Mouse (Mus musculus) forebrain, embryonic 14.5 days (tissue): Measurements from ENCODE around the gene Ptprz1. TPM values are rescaled to one million over a fixed set of nuclear protein-coding genes. Genes with fewer than 3 reads are reported as not detected.
A peak's percentile ranks its signal among the peaks of the same experiment; 100 is the strongest.
"Not testable (repeated sequence)": the region's sequence is repeated elsewhere in the genome, so short reads cannot be mapped to it uniquely, and the experiment has no call there.

ENCODE experiments used
- ATAC-seq: fragments of 200-750 bp; cut with Nextera tagmentation; 2 replicates; pipeline ENCODE4 v1.8.0; 2017; ENCODE audit warnings: mild to moderate bottlenecking, moderate library complexity
- DNase-seq: peaks from one replicate; pipeline ENCODE4 v3.0.0-alpha.2; 2015; ENCODE audit warnings: low spot score
- H3K27ac ChIP-seq: fragments of 300-500 bp; sonication (generic); 2 replicates; pipeline ENCODE4 v1.5.1; 2014; ENCODE audit warnings: low read depth, mild to moderate bottlenecking, control low read depth, low read length, moderate library complexity
- H3K27me3 ChIP-seq: fragments of 300-500 bp; sonication (generic); replicated peaks from 2 replicates; pipeline ENCODE4 v1.6.1; 2014; ENCODE audit warnings: low read length, control low read depth, mixed read lengths; ENCODE audit not compliant: control insufficient read depth, insufficient read depth
- H3K36me3 ChIP-seq: fragments of 300-500 bp; sonication (generic); 2 replicates; pipeline ENCODE4 v1.6.1; 2014; ENCODE audit warnings: low read length, control low read depth; ENCODE audit not compliant: control insufficient read depth, insufficient read depth
- H3K4me1 ChIP-seq: fragments of 300-500 bp; sonication (generic); 2 replicates; pipeline ENCODE4 v1.6.1; 2014; ENCODE audit warnings: antibody characterized with exemption, low read length, control low read depth; ENCODE audit not compliant: control insufficient read depth, insufficient read depth
- H3K4me2 ChIP-seq: fragments of 300-500 bp; sonication (generic); 2 replicates; pipeline ENCODE4 v1.6.1; 2014; ENCODE audit warnings: mild to moderate bottlenecking, control low read depth, low read length
- H3K4me3 ChIP-seq: fragments of 300-500 bp; sonication (generic); 2 replicates; pipeline ENCODE4 v1.5.1; 2014; ENCODE audit warnings: low read depth, low read length, control low read depth
- H3K9ac ChIP-seq: fragments of 300-500 bp; sonication (generic); 2 replicates; pipeline ENCODE4 v1.6.1; 2014; ENCODE audit warnings: mild to moderate bottlenecking, low read length, control low read depth, moderate library complexity
- H3K9me3 ChIP-seq: fragments of 300-500 bp; sonication (generic); replicated peaks from 2 replicates; pipeline ENCODE4 v1.6.1; 2016; ENCODE audit warnings: low read length, control low read depth, mixed read lengths; ENCODE audit not compliant: control insufficient read depth
- WGBS: fragments of 180-500 bp; shearing (Covaris S2); extraction: QIAGEN DNeasy Blood & Tissue Kit; methylation state at CpG from one replicate; pipeline ENCODE4 v1.1.7; 2014; 5-methylcytosine and 5-hydroxymethylcytosine counted together
- polyA plus RNA-seq: library from polyadenylated mRNA; unstranded; fragments of >200 nt; fragmentation: Nextera tagmentation; extraction: Ambion mirVana; gene quantifications from 2 replicates; pipeline ENCODE4 v1.2.1, GENCODE M21; 2014

Ptprz1 gene
- polyA plus RNA-seq, 1 experiment from 2014 or later = 80.5 TPM

DNA sequence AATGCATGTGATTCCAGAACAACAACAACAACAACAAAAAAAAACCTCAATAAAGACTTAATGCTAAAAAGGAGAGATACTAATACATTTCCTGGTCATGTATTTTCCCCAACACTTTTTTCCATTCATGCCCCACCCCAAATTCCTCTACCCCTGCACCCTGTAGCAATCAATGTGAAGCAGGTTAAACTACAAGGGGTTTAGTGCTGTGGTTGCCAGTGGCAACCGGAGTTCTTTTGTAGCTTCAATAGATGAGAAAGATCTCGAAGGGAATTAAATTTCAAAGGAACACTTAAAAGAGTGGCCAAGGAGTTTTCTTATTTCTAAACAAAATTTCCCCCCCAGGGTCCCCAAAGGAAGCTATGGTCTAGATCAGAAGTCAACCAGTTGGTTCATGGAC lies 200.8 kb downstream of the Ptprz1 start:
- Histone ChIP-seq H3K27me3 (no peaks in the 10 kb centered on the region), H3K9me3 (no peaks in the 10 kb centered on the region), H3K4me3 (no peak overlapping the region), H3K36me3 (no peaks in the 10 kb centered on the region), H3K27ac (no peak overlapping the region), H3K4me2 (no peak overlapping the region), H3K4me1 (no peaks in the 10 kb centered on the region), H3K9ac (no peak overlapping the region)
- peak; percentile 5 for DNase-seq
- no peak for ATAC-seq
- WGBS = 36% methylated on average over 2 of the region's 2 CpGs

- WGBS = 85% methylated on average over 2 of the region's 2 CpGs
- Histone ChIP-seq H3K9me3 (no peaks in the 10 kb centered on the region), H3K27ac (no peak overlapping the region), H3K36me3 (no peaks in the 10 kb centered on the region), H3K4me2 (no peak overlapping the region), H3K9ac (no peak overlapping the region), H3K4me3 (no peak overlapping the region), H3K27me3 (no peaks in the 10 kb centered on the region), H3K4me1 (no peaks in the 10 kb centered on the region)
- DNase-seq (no peak), ATAC-seq (no peak)
Observed at GRCm38 (mm10) chr6:23078273-23078672, 203.0 kb downstream of the Ptprz1 start.

DNA sequence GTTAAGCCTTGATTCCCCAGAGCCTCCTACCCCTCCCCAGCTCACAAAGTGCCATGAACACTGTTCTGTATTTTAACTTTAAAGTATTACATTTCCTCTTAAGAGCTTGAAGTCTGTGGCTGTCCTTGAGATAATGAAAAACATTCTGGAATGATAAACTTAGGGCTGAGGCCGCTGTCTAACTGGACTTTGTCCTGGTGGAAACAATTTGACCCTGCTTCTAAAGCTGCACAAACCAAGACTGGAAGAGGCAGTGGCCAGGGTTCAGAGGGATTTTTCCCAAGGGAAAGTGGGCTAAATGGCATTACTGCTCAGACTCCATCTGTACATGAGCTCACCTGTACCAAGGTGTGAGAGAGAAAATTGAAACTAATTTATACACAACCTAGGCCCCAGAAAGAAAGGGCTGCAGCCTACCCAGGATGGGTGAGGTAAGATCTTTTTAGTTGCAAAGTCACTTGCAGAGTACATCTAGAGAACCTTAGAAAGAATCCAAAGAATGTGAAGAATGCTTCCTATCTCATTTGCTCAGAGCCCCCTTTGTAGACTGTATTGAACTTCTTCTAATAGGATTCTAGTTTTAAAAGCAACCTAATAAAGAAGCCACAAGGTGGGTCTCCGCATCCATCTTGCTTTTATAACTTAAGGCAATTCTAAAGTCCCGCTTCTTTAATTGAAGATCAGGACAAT lies 204.8 kb downstream of the Ptprz1 start:
- H3K27ac ChIP-seq = no peak overlapping the region
- no peak overlapping the region for H3K4me3 ChIP-seq
- H3K9me3 ChIP-seq = no peaks in the 10 kb centered on the region
- DNase-seq (no peak), ATAC-seq (no peak)
- H3K4me2 ChIP-seq = no peak overlapping the region
- no peaks in the 10 kb centered on the region for H3K4me1 ChIP-seq
- WGBS = 70% methylated on average over 3 of the region's 3 CpGs
- H3K36me3 ChIP-seq = no peaks in the 10 kb centered on the region
- no peaks in the 10 kb centered on the region for H3K27me3 ChIP-seq
- H3K9ac ChIP-seq = no peak overlapping the region

GRCm38 (mm10) chr6:23084587-23085421 lies 209.5 kb downstream of the Ptprz1 start:
- H3K4me3 ChIP-seq = no peak overlapping the region
- H3K9ac ChIP-seq = no peak overlapping the region
- no peaks in the 10 kb centered on the region for H3K9me3 ChIP-seq
- no peak for DNase-seq
- no peaks in the 10 kb centered on the region for H3K27me3 ChIP-seq
- 87% methylated on average over 5 of the region's 5 CpGs for WGBS
- no peak overlapping the region for H3K4me2 ChIP-seq
- no peaks in the 10 kb centered on the region for H3K36me3 ChIP-seq
- ATAC-seq = no peak
- no peaks in the 10 kb centered on the region for H3K4me1 ChIP-seq
- no peak overlapping the region for H3K27ac ChIP-seq

DNA sequence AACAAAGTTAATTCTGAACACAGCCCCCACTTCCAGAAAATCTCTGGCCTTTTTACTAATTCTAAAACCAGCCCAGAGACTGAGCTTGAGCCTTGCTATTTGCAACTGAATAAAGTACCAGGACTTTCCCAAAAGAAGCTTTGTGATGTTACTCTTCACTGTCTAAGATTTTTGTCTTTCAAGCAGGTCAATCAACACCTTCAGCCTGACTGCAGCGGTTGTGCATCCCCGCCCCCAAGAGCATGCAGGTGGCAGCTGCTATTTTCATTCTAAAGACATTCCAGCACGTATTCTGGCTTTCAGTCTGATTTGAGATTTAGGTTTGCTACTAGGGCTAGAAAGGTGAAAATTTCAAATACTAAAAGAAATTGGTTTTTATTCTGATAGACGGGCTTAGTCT lies 214.0 kb downstream of the Ptprz1 start:
- DNase-seq, H3K36me3 ChIP-seq, H3K27ac ChIP-seq, H3K9me3 ChIP-seq, H3K27me3 ChIP-seq, H3K4me1 ChIP-seq, H3K9ac ChIP-seq, H3K4me2 ChIP-seq, H3K4me3 ChIP-seq, ATAC-seq: not testable (repeated sequence)
- 82% methylated on average over 4 of the region's 4 CpGs for WGBS

DNA sequence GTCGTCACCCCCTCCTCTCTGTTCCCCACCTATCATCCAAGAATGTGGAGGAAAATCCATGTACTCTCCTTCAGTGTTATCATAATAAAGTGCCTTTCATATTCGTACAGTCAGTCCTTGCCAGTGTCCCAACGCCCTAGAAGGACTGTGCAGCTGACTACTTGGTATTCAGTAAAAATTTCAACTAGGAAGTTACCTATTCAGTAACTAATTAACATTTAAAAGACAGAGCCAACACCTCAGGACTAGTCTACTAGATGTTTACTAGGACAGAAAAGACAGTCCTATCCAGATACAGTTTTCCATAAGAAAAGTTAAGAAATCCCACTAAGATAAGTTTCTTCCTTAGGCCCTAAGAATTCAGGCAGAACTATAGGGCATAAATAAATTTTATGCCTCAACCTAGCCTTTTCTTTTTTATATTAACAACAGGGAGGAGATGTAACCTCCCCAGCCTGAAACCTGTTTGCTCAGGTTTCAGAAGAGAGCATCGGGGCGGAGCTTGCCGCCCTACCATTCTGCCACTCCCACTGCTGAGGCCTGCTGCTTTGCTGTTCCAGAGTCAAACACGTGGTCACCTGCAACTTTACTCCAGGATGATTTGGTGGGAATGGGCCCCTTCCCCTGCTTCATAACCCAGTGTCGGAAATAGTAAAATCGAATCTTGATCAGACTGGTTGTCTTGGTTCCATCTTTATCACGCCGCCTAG lies 215.2 kb downstream of the Ptprz1 start:
- not testable (repeated sequence) for H3K4me3 ChIP-seq, H3K4me2 ChIP-seq, H3K9me3 ChIP-seq, H3K9ac ChIP-seq, H3K27me3 ChIP-seq, H3K27ac ChIP-seq, H3K4me1 ChIP-seq, ATAC-seq, H3K36me3 ChIP-seq, DNase-seq
- 93% methylated on average over 11 of the region's 11 CpGs for WGBS
